Mouse (Mus musculus) limb, embryonic 12.5 days (tissue): ENCODE results near the gene Myh1. TPM values are rescaled to one million over a fixed set of nuclear protein-coding genes. Genes with fewer than 3 reads are reported as not detected.

Source experiments
- ATAC-seq: fragments of 200-750 bp; cut with Nextera tagmentation; 2 replicates; pipeline ENCODE4 v1.8.0; 2017; ENCODE audit warnings: low read depth, moderate TSS enrichment; ENCODE audit not compliant: insufficient number of reproducible peaks, insufficient read depth, low FRiP score, low TSS enrichment
- H3K27ac ChIP-seq: fragments of 300-500 bp; sonication (generic); 2 replicates; pipeline ENCODE4 v1.5.1; 2016; ENCODE audit warnings: mild to moderate bottlenecking, moderate library complexity
- H3K27me3 ChIP-seq: fragments of 300-500 bp; sonication (generic); 2 replicates; pipeline ENCODE4 v1.6.1; 2016; ENCODE audit warnings: mild to moderate bottlenecking, moderate library complexity
- H3K36me3 ChIP-seq: fragments of 300-500 bp; sonication (generic); 2 replicates; pipeline ENCODE4 v1.6.1; 2016; ENCODE audit warnings: mild to moderate bottlenecking, moderate library complexity
- H3K4me1 ChIP-seq: fragments of 300-500 bp; sonication (generic); replicated peaks from 2 replicates; pipeline ENCODE4 v1.6.1; 2016
- H3K4me2 ChIP-seq: fragments of 300-500 bp; sonication (generic); 2 replicates; pipeline ENCODE4 v1.6.1; 2016; ENCODE audit warnings: mild to moderate bottlenecking, moderate library complexity
- H3K4me3 ChIP-seq: fragments of 300-500 bp; sonication (generic); replicated peaks from 2 replicates; pipeline ENCODE4 v1.5.1; 2016; ENCODE audit warnings: mild to moderate bottlenecking
- H3K9ac ChIP-seq: fragments of 300-500 bp; sonication (generic); replicated peaks from 2 replicates; pipeline ENCODE4 v1.6.1; 2016; ENCODE audit warnings: mild to moderate bottlenecking, moderate library complexity
- H3K9me3 ChIP-seq: fragments of 300-500 bp; sonication (generic); 2 replicates; pipeline ENCODE4 v1.6.1; 2016; ENCODE audit warnings: mild to moderate bottlenecking, moderate library complexity
- WGBS: fragments of 180-500 bp; shearing (Covaris S2); methylation state at CpG from one replicate; pipeline ENCODE4 v1.1.7; 2016; 5-methylcytosine and 5-hydroxymethylcytosine counted together
- polyA plus RNA-seq: library from polyadenylated mRNA; unstranded; fragments of >200 nt; fragmentation: Nextera tagmentation; extraction: Ambion mirVana; gene quantifications from 2 replicates; pipeline ENCODE4 v1.2.1, GENCODE M21; 2016

Myh1 gene
- polyA plus RNA-seq, 1 experiment from 2014 or later: 0.59 TPM

DNA sequence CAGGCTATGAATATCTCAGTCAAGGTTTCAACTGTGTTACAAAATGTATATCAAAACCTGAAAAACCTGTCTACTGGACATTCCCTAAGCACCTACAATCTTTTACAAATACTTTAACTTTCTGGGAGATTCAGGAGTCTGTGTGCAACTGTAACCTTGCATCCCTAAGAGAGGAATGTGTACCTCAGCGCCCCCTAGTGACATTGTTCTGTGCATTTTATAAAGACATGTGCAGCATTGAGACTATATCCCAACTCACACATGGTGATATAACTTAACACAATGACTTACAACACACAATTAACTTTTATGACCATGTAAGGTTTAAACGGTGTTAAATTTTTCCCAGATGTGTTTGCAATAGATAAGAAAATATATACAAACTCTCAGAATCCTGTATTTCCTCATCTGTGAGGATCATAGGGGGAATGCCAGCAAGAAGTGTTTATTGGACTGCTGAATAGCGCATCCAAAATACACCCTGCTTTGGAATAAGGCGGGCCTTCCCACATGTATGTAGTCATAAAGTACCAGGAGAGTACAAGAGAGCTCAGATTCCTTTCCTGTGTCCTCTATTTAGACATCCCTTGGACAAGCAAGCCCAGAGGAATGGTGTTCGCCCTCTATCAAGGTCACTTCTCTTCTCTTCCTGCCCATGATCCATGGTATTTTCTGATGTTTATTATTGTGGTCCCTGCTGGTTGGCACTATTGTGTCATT is 35.9 kb downstream of the Myh1 start:
- H3K4me3 ChIP-seq: no peak overlapping the region
- 57% methylated on average over 5 of the region's 5 CpGs for WGBS
- no peak overlapping the region for H3K4me2 ChIP-seq
- no peaks in the 10 kb centered on the region for H3K36me3 ChIP-seq
- no peak overlapping the region for H3K27ac ChIP-seq
- H3K9me3 ChIP-seq: no peaks in the 10 kb centered on the region
- H3K9ac ChIP-seq: no peak overlapping the region
- ATAC-seq: no peak
- H3K27me3 ChIP-seq: no peaks in the 10 kb centered on the region
- no peaks in the 10 kb centered on the region for H3K4me1 ChIP-seq

DNA sequence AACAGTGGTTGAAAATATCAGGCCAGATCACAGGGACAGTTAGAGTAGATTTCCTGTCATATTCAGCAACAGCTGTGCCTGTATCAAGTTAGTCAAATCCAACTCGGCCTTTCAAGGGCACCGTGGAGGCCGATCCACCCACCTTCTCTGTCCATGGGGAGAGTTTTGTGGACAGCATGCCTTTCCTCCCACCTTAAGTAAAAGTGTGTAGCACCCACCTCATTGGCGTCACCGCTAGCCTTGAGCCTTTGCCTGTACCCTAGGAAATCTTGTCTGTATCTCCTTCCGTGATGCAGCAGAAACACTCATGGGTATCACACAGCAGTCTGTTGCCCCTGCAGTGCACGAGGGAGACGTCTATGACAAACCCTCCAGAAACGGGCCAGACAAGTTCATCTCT is 36.9 kb downstream of the Myh1 start:
- no peaks in the 10 kb centered on the region for H3K36me3 ChIP-seq
- no peak overlapping the region for H3K4me2 ChIP-seq
- WGBS: 80% methylated on average over 9 of the region's 9 CpGs
- H3K27ac ChIP-seq: no peak overlapping the region
- no peak overlapping the region for H3K9ac ChIP-seq
- no peak overlapping the region for H3K4me3 ChIP-seq
- no peaks in the 10 kb centered on the region for H3K9me3 ChIP-seq
- no peak for ATAC-seq
- no peaks in the 10 kb centered on the region for H3K27me3 ChIP-seq
- no peaks in the 10 kb centered on the region for H3K4me1 ChIP-seq

DNA sequence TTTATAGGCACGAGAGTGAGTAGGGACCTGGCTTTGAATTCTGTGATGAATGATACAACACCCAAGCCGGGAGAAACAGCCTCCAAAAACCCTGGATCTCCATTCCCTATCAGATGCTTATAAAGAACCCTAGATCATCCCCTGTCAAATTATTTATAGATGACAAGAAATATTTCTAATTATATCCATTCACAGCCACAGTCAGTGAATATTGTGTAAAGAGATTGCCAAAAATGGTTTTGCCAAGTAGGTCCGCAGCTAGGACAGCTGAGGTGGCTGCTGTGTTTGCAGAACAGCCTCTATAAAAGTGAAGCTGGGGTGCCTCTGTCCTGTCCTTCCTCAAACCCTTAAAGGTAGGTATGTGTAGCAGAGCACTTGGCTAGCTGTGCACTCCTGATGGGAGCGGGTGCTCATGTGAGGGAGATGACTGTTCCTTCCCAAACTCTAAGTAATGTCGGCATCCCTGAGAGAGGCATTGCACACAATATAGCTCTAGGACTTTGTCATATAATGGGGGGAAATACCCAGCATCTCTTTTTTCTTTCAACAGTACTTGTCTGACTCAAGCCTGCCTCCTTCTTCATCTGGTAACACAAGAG is 37.7 kb downstream of the Myh1 start, which contains the start of gene Myh4:
Gene Myh4, plus strand, starts transcription at position 549 of the 599 bp plus-strand sequence.
- ATAC-seq: no peak
- no peak within 1 kb of the TSS for H3K9ac ChIP-seq
- H3K4me1 ChIP-seq: no peaks in the 10 kb centered on the region
- no peaks in the 10 kb centered on the region for H3K27me3 ChIP-seq
- H3K36me3 ChIP-seq: no peaks in the 10 kb centered on the region
- H3K27ac ChIP-seq: no peak within 1 kb of the TSS
- no peak within 1 kb of the TSS for H3K4me3 ChIP-seq
- no peaks in the 10 kb centered on the region for H3K9me3 ChIP-seq
- 65% methylated on average over 5 of the region's 5 CpGs for WGBS
- H3K4me2 ChIP-seq: no peak within 1 kb of the TSS

DNA sequence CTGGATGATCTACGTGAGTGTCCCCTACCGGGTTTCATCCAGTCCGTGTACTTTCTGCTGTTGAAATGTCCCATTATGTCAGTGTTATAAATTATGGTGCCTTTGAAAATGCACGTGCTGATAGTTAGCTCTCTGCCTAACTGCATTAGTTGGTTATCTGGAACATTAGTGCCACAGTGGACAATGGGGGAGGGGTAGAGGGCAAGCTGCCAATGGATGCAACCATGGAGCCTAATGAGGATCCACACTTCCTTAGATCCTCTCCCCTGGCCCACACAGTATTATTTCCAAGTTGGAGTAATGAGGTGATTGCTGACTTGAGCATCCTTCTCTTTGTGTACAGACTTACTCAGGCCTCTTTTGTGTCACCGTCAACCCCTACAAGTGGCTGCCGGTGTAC is 41.2 kb downstream of the Myh1 start:
- Histone ChIP-seq H3K9ac (no peak overlapping the region), H3K4me3 (no peak overlapping the region), H3K4me2 (no peak overlapping the region), H3K9me3 (no peaks in the 10 kb centered on the region), H3K4me1 (no peaks in the 10 kb centered on the region), H3K27me3 (no peaks in the 10 kb centered on the region), H3K27ac (no peak overlapping the region), H3K36me3 (no peaks in the 10 kb centered on the region)
- 87% methylated on average over 6 of the region's 6 CpGs for WGBS
- no peak for ATAC-seq

DNA sequence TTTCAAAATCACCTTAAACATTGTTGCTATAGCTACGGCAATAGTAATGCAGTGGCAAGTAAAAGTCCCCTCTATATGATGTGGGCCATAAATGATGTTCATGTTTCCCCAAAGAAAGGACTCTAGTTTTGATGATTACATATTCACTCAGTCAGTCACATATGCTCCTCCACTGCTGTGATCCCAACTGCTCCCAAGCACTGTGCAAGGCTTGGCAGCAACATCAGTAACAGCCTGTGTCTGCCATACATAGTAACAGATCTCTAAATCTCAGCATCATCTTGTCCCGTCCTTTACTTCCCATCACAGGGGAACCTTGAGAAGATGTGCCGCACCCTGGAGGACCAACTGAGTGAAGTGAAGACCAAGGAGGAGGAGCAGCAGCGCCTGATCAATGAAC is 53.8 kb downstream of the Myh1 start:
- H3K27me3 ChIP-seq: no peaks in the 10 kb centered on the region
- H3K4me1 ChIP-seq: no peaks in the 10 kb centered on the region
- H3K4me3 ChIP-seq: no peak overlapping the region
- no peaks in the 10 kb centered on the region for H3K36me3 ChIP-seq
- WGBS: 94% methylated on average over 4 of the region's 4 CpGs
- H3K4me2 ChIP-seq: no peak overlapping the region
- no peak for ATAC-seq
- H3K9ac ChIP-seq: no peak overlapping the region
- H3K27ac ChIP-seq: no peak overlapping the region
- H3K9me3 ChIP-seq: no peaks in the 10 kb centered on the region

DNA sequence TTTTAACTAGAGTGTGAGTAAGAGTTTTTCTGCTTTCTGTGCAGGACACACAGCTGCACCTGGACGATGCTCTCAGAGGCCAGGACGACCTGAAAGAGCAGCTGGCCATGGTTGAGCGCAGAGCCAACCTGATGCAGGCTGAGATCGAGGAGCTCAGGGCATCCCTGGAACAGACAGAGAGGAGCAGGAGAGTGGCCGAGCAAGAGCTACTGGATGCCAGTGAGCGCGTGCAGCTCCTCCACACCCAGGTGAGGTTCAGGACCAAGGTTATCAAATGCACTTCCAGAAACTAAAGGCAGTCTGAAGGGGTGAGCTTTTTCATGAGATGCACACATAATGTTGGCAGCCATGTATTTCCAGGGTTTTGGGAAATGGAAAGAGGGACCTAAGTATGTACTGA is 57.2 kb downstream of the Myh1 start:
- H3K9me3 ChIP-seq: no peaks in the 10 kb centered on the region
- H3K36me3 ChIP-seq: no peaks in the 10 kb centered on the region
- no peaks in the 10 kb centered on the region for H3K4me1 ChIP-seq
- ATAC-seq: no peak
- no peak overlapping the region for H3K9ac ChIP-seq
- no peaks in the 10 kb centered on the region for H3K27me3 ChIP-seq
- H3K4me3 ChIP-seq: no peak overlapping the region
- no peak overlapping the region for H3K4me2 ChIP-seq
- WGBS: 64% methylated on average over 7 of the region's 7 CpGs
- no peak overlapping the region for H3K27ac ChIP-seq

DNA sequence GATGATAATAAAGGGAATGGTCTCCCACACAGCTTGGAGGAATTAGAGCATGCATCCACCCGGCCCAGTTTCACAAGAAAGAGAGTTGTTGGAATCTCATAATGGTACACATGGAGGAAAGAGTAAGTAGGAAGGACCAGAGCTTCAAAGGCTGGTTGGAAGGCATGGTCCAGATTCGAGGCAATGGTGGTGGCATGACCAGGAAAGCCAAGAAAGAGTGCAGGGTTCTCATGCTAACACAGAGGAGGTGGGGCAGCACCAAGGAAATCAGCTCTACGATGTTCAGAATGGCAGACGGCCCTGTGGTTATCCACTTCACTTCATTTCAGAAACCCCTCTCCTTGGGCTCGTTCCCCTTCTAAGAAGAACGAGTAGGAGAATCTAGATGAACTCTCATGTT is 61.1 kb downstream of the Myh1 start:
- no peaks in the 10 kb centered on the region for H3K9me3 ChIP-seq
- H3K36me3 ChIP-seq: no peaks in the 10 kb centered on the region
- 82% methylated on average over 6 of the region's 6 CpGs for WGBS
- no peaks in the 10 kb centered on the region for H3K27me3 ChIP-seq
- no peak overlapping the region for H3K9ac ChIP-seq
- no peak overlapping the region for H3K4me2 ChIP-seq
- H3K4me1 ChIP-seq: no peaks in the 10 kb centered on the region
- H3K4me3 ChIP-seq: no peak overlapping the region
- ATAC-seq: no peak
- no peak overlapping the region for H3K27ac ChIP-seq

Other genes starting within 250 kb of the Myh1 start
- not detected in 2 replicates for gene Tmem238l, start 243.4 kb upstream of the Myh1 start, polyA plus RNA-seq
- gene Tmem220, start 174.9 kb upstream of the Myh1 start, polyA plus RNA-seq: 1.1 and 1.9 TPM in 2 replicates
- gene Adprm, start 147.5 kb upstream of the Myh1 start, polyA plus RNA-seq: 32.3 and 38.0 TPM in 2 replicates
- gene Sco1, start 147.4 kb upstream of the Myh1 start, polyA plus RNA-seq: 18.5 and 21.4 TPM in 2 replicates
- gene Myh3, start 121.8 kb upstream of the Myh1 start, polyA plus RNA-seq: 46.9 and 54.7 TPM in 2 replicates
- 0.09 and 0.14 TPM in 2 replicates for gene Myh2, start 29.0 kb upstream of the Myh1 start, polyA plus RNA-seq
- gene Myh4, start 38.0 kb downstream of the Myh1 start, polyA plus RNA-seq: 0.21 and 0.33 TPM in 2 replicates
- gene Myh8, start 77.1 kb downstream of the Myh1 start, polyA plus RNA-seq: 6.7 and 7.5 TPM in 2 replicates
- gene Myh13, start 121.6 kb downstream of the Myh1 start, polyA plus RNA-seq: 0.08 and 0.13 TPM in 2 replicates